Mouse (Mus musculus) MEL (cell line): ENCODE data around the gene Trpv4. TPM values are rescaled to one million over a fixed set of nuclear protein-coding genes. Genes with fewer than 3 reads are reported as not detected.
A peak's percentile ranks its signal among the peaks of the same experiment; 100 is the strongest.

Source experiments
- DNase-seq: peaks from one replicate; pipeline ENCODE4 v3.0.0; 2011; ENCODE audit warnings: low read depth, low spot score
- H3K27ac ChIP-seq: 2 replicates; pipeline ENCODE4 v1.5.1; 2012; ENCODE audit warnings: low read depth, mild to moderate bottlenecking, control low read depth, low read length, moderate library complexity; ENCODE audit not compliant: control insufficient read depth
- H3K27me3 ChIP-seq, 2 experiments: fragments of 150-350 bp in 1 of 2; sonication (generic) in 1 of 2; 2 replicates each; pipeline ENCODE4 v1.6.1; 2012; ENCODE audit warnings: low read length in 2 of 2, mild to moderate bottlenecking in 2 of 2, improper control_type of control experiment in 1 of 2, moderate library complexity in 1 of 2; ENCODE audit not compliant: insufficient read depth in 2 of 2, control insufficient read depth in 1 of 2
- H3K36me3 ChIP-seq, 2 experiments: 2 replicates each; pipeline ENCODE4 v1.6.1; 2012 to 2014; ENCODE audit warnings: low read length in 2 of 2, improper control_type of control experiment in 1 of 2, inconsistent platforms in 1 of 2, mild to moderate bottlenecking in 1 of 2; ENCODE audit not compliant: insufficient read depth in 2 of 2, control insufficient read depth in 1 of 2
- H3K4me1 ChIP-seq, 2 experiments: fragments of 150-350 bp in 1 of 2; sonication (generic) in 1 of 2; 2 replicates each; pipeline ENCODE4 v1.6.1; 2012; ENCODE audit warnings: low read length in 2 of 2, improper control_type of control experiment in 1 of 2, mild to moderate bottlenecking in 1 of 2; ENCODE audit not compliant: insufficient read depth in 2 of 2, control insufficient read depth in 1 of 2
- H3K4me3 ChIP-seq, 2 experiments: fragments of 150-350 bp in 1 of 2; sonication (generic) in 1 of 2; 2 replicates each; pipeline ENCODE4 v1.5.1; 2012; ENCODE audit warnings: low read depth in 2 of 2, low read length in 2 of 2, mild to moderate bottlenecking in 2 of 2, moderate library complexity in 2 of 2, control low read depth in 1 of 2, improper control_type of control experiment in 1 of 2; ENCODE audit not compliant: control insufficient read depth in 1 of 2, insufficient read depth in 1 of 2
- H3K79me2 ChIP-seq: 2 replicates; pipeline ENCODE4 v1.6.1; 2012; ENCODE audit warnings: mild to moderate bottlenecking, low read length, moderate library complexity; ENCODE audit not compliant: control insufficient read depth, poor library complexity, insufficient read depth
- H3K9ac ChIP-seq: 2 replicates; pipeline ENCODE4 v1.6.1; 2012; ENCODE audit warnings: low read depth, mild to moderate bottlenecking, control low read depth, low read length, moderate library complexity; ENCODE audit not compliant: control insufficient read depth, poor library complexity, severe bottlenecking
- H3K9me3 ChIP-seq: fragments of 150-350 bp; sonication (generic); replicated peaks from 2 replicates; pipeline ENCODE4 v1.6.1; 2012; ENCODE audit warnings: mild to moderate bottlenecking, low read length, improper control_type of control experiment, moderate library complexity; ENCODE audit not compliant: insufficient read depth
- BHLHE40 ChIP-seq: IDR thresholded peaks from 2 replicates; pipeline ENCODE4 v1.6.1; 2012; ENCODE audit warnings: low read depth, mild to moderate bottlenecking, inconsistent platforms, low read length, improper control_type of control experiment, borderline replicate concordance
- CHD2 ChIP-seq: IDR thresholded peaks from 2 replicates; pipeline ENCODE4 v1.6.1; 2011; ENCODE audit warnings: low read length, improper control_type of control experiment
- CTCF ChIP-seq, 3 experiments: IDR thresholded peaks in 2 of 3; conservative IDR thresholded peaks in 1 of 3; 2 replicates each; pipeline ENCODE4 v1.5.1; 2011 to 2012; ENCODE audit warnings: low read length in 3 of 3, low read depth in 2 of 3, mild to moderate bottlenecking in 2 of 3, improper control_type of control experiment in 1 of 3, inconsistent platforms in 1 of 3, mixed read lengths in 1 of 3, moderate library complexity in 1 of 3; ENCODE audit not compliant: control insufficient read depth in 1 of 3, insufficient read depth in 1 of 3, poor library complexity in 1 of 3, severe bottlenecking in 1 of 3
- E2F4 ChIP-seq: IDR thresholded peaks from 2 replicates; pipeline ENCODE4 v1.6.1; 2011; ENCODE audit warnings: low read depth, low read length, improper control_type of control experiment, borderline replicate concordance
- EP300 ChIP-seq, 2 experiments: IDR thresholded peaks; 2 replicates each; pipeline ENCODE4 v1.6.1; 2011; ENCODE audit warnings: improper control_type of control experiment in 2 of 2, low read length in 2 of 2, low read depth in 1 of 2, mild to moderate bottlenecking in 1 of 2
- GABPA ChIP-seq: IDR thresholded peaks from 2 replicates; pipeline ENCODE4 v1.6.1; 2012; ENCODE audit warnings: low read depth, mild to moderate bottlenecking, inconsistent platforms, low read length, improper control_type of control experiment, moderate library complexity
- GATA1 ChIP-seq: IDR thresholded peaks from 2 replicates; pipeline ENCODE4 v1.6.1; 2011; ENCODE audit warnings: low read depth, low read length, improper control_type of control experiment
- HCFC1 ChIP-seq: IDR thresholded peaks from 2 replicates; pipeline ENCODE4 v1.6.1; 2012; ENCODE audit warnings: low read depth, mild to moderate bottlenecking, inconsistent platforms, low read length, improper control_type of control experiment, moderate library complexity
- JUND ChIP-seq: IDR thresholded peaks from 2 replicates; pipeline ENCODE4 v1.6.1; 2011; ENCODE audit warnings: low read depth, mild to moderate bottlenecking, improper control_type of control experiment, low read length
- KAT2A ChIP-seq: conservative IDR thresholded peaks from 2 replicates; pipeline ENCODE4 v1.6.1; 2012; ENCODE audit warnings: low read depth, low read length, improper control_type of control experiment, inconsistent platforms
- MAFK ChIP-seq: IDR thresholded peaks from 2 replicates; pipeline ENCODE4 v1.6.1; 2011; ENCODE audit warnings: low read depth, mild to moderate bottlenecking, low read length, improper control_type of control experiment, borderline replicate concordance
- MAX ChIP-seq: IDR thresholded peaks from 2 replicates; pipeline ENCODE4 v1.6.1; 2011; ENCODE audit warnings: low read length, improper control_type of control experiment
- MAZ ChIP-seq: IDR thresholded peaks from 2 replicates; pipeline ENCODE4 v1.6.1; 2012; ENCODE audit warnings: low read depth, mild to moderate bottlenecking, inconsistent platforms, low read length, improper control_type of control experiment
- MEF2A ChIP-seq: IDR thresholded peaks from 2 replicates; pipeline ENCODE4 v1.6.1; 2014; ENCODE audit warnings: low read depth, mild to moderate bottlenecking, inconsistent platforms, low read length, improper control_type of control experiment; ENCODE audit not compliant: poor library complexity, insufficient replicate concordance, severe bottlenecking; ENCODE audit errors: extremely low read depth
- MXI1 ChIP-seq: IDR thresholded peaks from 2 replicates; pipeline ENCODE4 v1.6.1; 2011; ENCODE audit warnings: mild to moderate bottlenecking, low read depth, low read length, improper control_type of control experiment
- MYB ChIP-seq: IDR thresholded peaks from 2 replicates; pipeline ENCODE4 v1.6.1; 2011; ENCODE audit warnings: mild to moderate bottlenecking, low read depth, low read length, improper control_type of control experiment
- MYC ChIP-seq: IDR thresholded peaks from 2 replicates; pipeline ENCODE4 v1.6.1; 2011; ENCODE audit warnings: low read depth, mild to moderate bottlenecking, low read length, improper control_type of control experiment, moderate library complexity
- NELFE ChIP-seq: IDR thresholded peaks from 2 replicates; pipeline ENCODE4 v1.6.1; 2011; ENCODE audit warnings: low read depth, low read length, improper control_type of control experiment
- NRF1 ChIP-seq: IDR thresholded peaks from 2 replicates; pipeline ENCODE4 v1.6.1; 2014; ENCODE audit warnings: low read depth, mild to moderate bottlenecking, inconsistent platforms, low read length, improper control_type of control experiment, moderate library complexity; ENCODE audit not compliant: poor library complexity, insufficient read depth, severe bottlenecking
- POLR2A ChIP-seq, 2 experiments: IDR thresholded peaks; 2 replicates each; pipeline ENCODE4 v1.6.1; 2011 to 2012; ENCODE audit warnings: low read length in 2 of 2, mild to moderate bottlenecking in 2 of 2, control low read depth in 1 of 2, improper control_type of control experiment in 1 of 2, low read depth in 1 of 2, moderate library complexity in 1 of 2; ENCODE audit not compliant: control insufficient read depth in 1 of 2, insufficient read depth in 1 of 2, poor library complexity in 1 of 2
- POLR2AphosphoS2 ChIP-seq: IDR thresholded peaks from 2 replicates; pipeline ENCODE4 v1.6.1; 2011; ENCODE audit warnings: low read length, improper control_type of control experiment
- POLR2AphosphoS5 ChIP-seq: IDR thresholded peaks from 2 replicates; pipeline ENCODE4 v1.6.1; 2012; ENCODE audit warnings: low read depth, borderline replicate concordance, mild to moderate bottlenecking, inconsistent platforms, low read length, moderate library complexity, mixed read lengths
- RAD21 ChIP-seq: IDR thresholded peaks from 2 replicates; pipeline ENCODE4 v1.6.1; 2011; ENCODE audit warnings: mild to moderate bottlenecking, low read depth, low read length, improper control_type of control experiment
- RCOR1 ChIP-seq: IDR thresholded peaks from 2 replicates; pipeline ENCODE4 v1.6.1; 2012; ENCODE audit warnings: low read depth, mild to moderate bottlenecking, inconsistent platforms, low read length, improper control_type of control experiment
- SIN3A ChIP-seq: IDR thresholded peaks from 2 replicates; pipeline ENCODE4 v1.6.1; 2012; ENCODE audit warnings: low read length, improper control_type of control experiment, inconsistent platforms
- SMC3 ChIP-seq: IDR thresholded peaks from 2 replicates; pipeline ENCODE4 v1.6.1; 2011; ENCODE audit warnings: low read depth, low read length, improper control_type of control experiment
- TCF12 ChIP-seq: IDR thresholded peaks from 2 replicates; pipeline ENCODE4 v1.6.1; 2014; ENCODE audit warnings: low read depth, mild to moderate bottlenecking, inconsistent platforms, low read length, improper control_type of control experiment, moderate library complexity
- UBTF ChIP-seq: IDR thresholded peaks from 2 replicates; pipeline ENCODE4 v1.6.1; 2012; ENCODE audit warnings: low read depth, mild to moderate bottlenecking, inconsistent platforms, low read length, improper control_type of control experiment, moderate library complexity, borderline replicate concordance; ENCODE audit not compliant: insufficient read depth
- USF1 ChIP-seq: IDR thresholded peaks from 2 replicates; pipeline ENCODE4 v1.6.1; 2014; ENCODE audit warnings: low read depth, mild to moderate bottlenecking, inconsistent platforms, low read length, improper control_type of control experiment, moderate library complexity
- USF2 ChIP-seq, 2 experiments: IDR thresholded peaks; 2 replicates each; pipeline ENCODE4 v1.6.1; 2011 to 2012; ENCODE audit warnings: improper control_type of control experiment in 2 of 2, low read length in 2 of 2, borderline replicate concordance in 1 of 2, inconsistent platforms in 1 of 2, low read depth in 1 of 2, mild to moderate bottlenecking in 1 of 2; ENCODE audit not compliant: insufficient read depth in 1 of 2
- ZC3H11A ChIP-seq: IDR thresholded peaks from 2 replicates; pipeline ENCODE4 v1.6.1; 2012; ENCODE audit warnings: low read depth, mild to moderate bottlenecking, inconsistent platforms, low read length, improper control_type of control experiment
- ZKSCAN1 ChIP-seq: IDR thresholded peaks from 2 replicates; pipeline ENCODE4 v1.6.1; 2012; ENCODE audit warnings: low read depth, mild to moderate bottlenecking, inconsistent platforms, low read length, improper control_type of control experiment, moderate library complexity
- ZMIZ1 ChIP-seq: IDR thresholded peaks from 2 replicates; pipeline ENCODE4 v1.6.1; 2012; ENCODE audit warnings: low read depth, mild to moderate bottlenecking, inconsistent platforms, low read length, improper control_type of control experiment, moderate library complexity
- ZNF384 ChIP-seq: IDR thresholded peaks from 2 replicates; pipeline ENCODE4 v1.6.1; 2012; ENCODE audit warnings: low read depth, mild to moderate bottlenecking, inconsistent platforms, low read length, improper control_type of control experiment
- polyA plus RNA-seq, 2 experiments: library from polyadenylated mRNA; stranded (reverse) in 1 of 2; unstranded in 1 of 2; fragments of >175 nt in 1 of 2; fragments of >200 nt in 1 of 2; gene quantifications; 2 replicates each; pipeline versions ENCODE4 v1.2.1 to v1.2.4; 2012; ENCODE audit warnings: low replicate concordance in 2 of 2, low read depth in 1 of 2; ENCODE audit not compliant: insufficient read length in 2 of 2, insufficient read depth in 1 of 2, missing spikeins in 1 of 2
- total RNA-seq: library from RNA; depleted of rRNA; stranded (reverse); fragments of 300-350 nt; gene quantifications from 2 replicates; pipeline ENCODE4 v1.2.3, GENCODE M21; 2012

The Trpv4 gene
- total and polyA plus RNA-seq, 3 experiments, result 0.29 TPM; not detected in 2

DNA sequence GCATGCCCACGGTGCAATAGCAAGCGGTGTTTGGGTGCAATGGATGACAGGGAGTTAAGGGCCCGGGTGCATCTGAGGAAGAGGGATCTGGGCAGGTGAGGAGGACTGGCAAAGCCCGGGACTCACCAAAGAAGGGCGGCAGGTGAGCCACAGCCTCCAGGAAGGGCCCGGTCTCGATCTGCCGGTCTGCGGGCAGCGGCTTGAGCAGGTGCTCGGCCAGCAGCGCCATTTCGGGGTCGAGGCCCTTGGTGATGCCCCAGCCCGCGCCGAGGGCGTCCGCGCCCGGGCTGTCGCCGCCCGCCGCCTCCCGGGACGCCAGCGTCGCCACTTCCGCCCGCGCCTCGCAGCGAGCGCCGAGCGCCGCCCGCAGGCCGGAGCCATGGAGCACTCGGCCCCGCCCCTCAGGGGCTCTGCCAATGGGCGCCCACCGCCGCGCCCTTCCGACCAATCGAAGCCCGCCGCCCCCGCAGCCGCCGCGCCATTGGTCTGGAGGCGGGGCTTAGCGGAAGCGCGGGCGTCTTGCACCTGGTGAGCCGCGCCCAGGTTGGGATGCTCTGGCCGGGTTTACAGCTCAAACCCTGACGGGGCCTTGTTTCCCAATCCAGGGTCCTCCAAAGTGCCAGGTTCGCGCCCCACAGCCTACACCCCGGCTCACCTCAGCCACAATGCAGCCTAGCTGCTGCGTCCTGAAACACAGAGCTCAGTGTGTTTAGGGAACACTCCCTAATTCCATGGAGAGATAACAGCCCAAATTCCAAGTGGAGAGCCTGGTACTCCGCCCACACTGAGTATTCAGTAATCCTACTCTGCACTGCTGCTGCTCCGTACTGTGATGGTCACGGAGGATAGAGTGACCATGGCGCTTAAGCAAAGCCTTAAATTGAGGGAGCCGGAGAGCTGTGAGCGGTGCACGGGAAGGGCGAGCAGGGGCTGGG, 32.7 kb upstream of the Trpv4 start, which contains the start of gene Gltp:
TSS of gene Gltp (minus strand) at position 352 of the 935 bp plus-strand sequence.
- H3K79me2 ChIP-seq, result peaks cover 6% of the 10 kb centered on the region
- peak within 1 kb of the TSS; percentile 93 to 94 for H3K4me3 ChIP-seq
- H3K36me3 ChIP-seq, result peaks cover 0 to 6% of the 10 kb centered on the region in 2 experiments; a peak in 1 of 4 replicates
- H3K4me1 ChIP-seq, result peaks cover 0 to 18% of the 10 kb centered on the region in 2 experiments; a peak in 2 of 4 replicates
- DNase-seq, result peak; percentile 95
- H3K9ac ChIP-seq, result peak within 1 kb of the TSS; percentile 92
- H3K27me3 ChIP-seq, result peaks cover 0 to 2% of the 10 kb centered on the region in 2 experiments; a peak in 1 of 4 replicates
- H3K27ac ChIP-seq, result peak within 1 kb of the TSS; percentile 65
- H3K9me3 ChIP-seq, result no peaks in the 10 kb centered on the region
- TF ChIP-seq MYC, result no peak
- TF ChIP-seq NRF1, result 0 out of 2 replicates have a peak, but pooled peaks have one; percentile 22
- peak in 2 of 3 experiments; percentile 37 to 54; a peak in 4 of 6 replicates for TF ChIP-seq CTCF (IDR thresholded peaks at IDR 0.05 in 2 of 3, conservative IDR thresholded peaks at IDR 0.05 in 1 of 3; ENCODE audit: control insufficient read depth in 1 of 3, insufficient read depth in 1 of 3, low read depth in 2 of 3, low read length in 3 of 3, poor library complexity in 1 of 3, severe bottlenecking in 1 of 3)
- TF ChIP-seq UBTF, result no peak
- TF ChIP-seq MAFK, result no peak
- TF ChIP-seq USF2 (IDR thresholded peaks at IDR 0.05; ENCODE audit: borderline replicate concordance in 1 of 2, insufficient read depth in 1 of 2, low read depth in 1 of 2, low read length in 2 of 2), result no peak
- TF ChIP-seq USF1, result no peak
- TF ChIP-seq HCFC1, result no peak; the same call in 1 of the 2 replicates
- no peak for TF ChIP-seq BHLHE40
- TF ChIP-seq KAT2A, result no peak
- TF ChIP-seq E2F4, result no peak; the same call in 1 of the 2 replicates
- TF ChIP-seq ZMIZ1, result no peak
- TF ChIP-seq RAD21, result no peak
- no peak for TF ChIP-seq JUND
- TF ChIP-seq CHD2, result no peak
- no peak for TF ChIP-seq ZKSCAN1
- TF ChIP-seq ZC3H11A, result no peak
- no peak for TF ChIP-seq MEF2A
- TF ChIP-seq GABPA, result no peak
- peak; percentile 58; the same call in 1 of the 2 replicates for TF ChIP-seq MAX
- no peak for TF ChIP-seq TCF12
- no peak for TF ChIP-seq RCOR1
- no peak for TF ChIP-seq GATA1
- TF ChIP-seq NELFE, result peak; percentile 61; the same call in 1 of the 2 replicates
- TF ChIP-seq MYB, result no peak
- peak; percentile 51 for TF ChIP-seq SIN3A
- no peak for TF ChIP-seq MAZ
- TF ChIP-seq SMC3, result no peak
- TF ChIP-seq POLR2A (IDR thresholded peaks at IDR 0.05; ENCODE audit: control insufficient read depth in 1 of 2, insufficient read depth in 1 of 2, low read depth in 1 of 2, low read length in 2 of 2, poor library complexity in 1 of 2), result peak; percentile 64 to 86; a peak in 3 of 4 replicates
- TF ChIP-seq POLR2AphosphoS2, result no peak
- no peak for TF ChIP-seq EP300 (IDR thresholded peaks at IDR 0.05; ENCODE audit: low read depth in 1 of 2, low read length in 2 of 2)
- peak; percentile 48; the same call in 1 of the 2 replicates for TF ChIP-seq MXI1
- no peak for TF ChIP-seq POLR2AphosphoS5
- TF ChIP-seq ZNF384, result no peak
